Comparison of ENCODE assay signal across 20 mouse cellular contexts in genomic region chr9:72782121-72782520, GRCm38 (mm10). TPM values are rescaled to one million over a fixed set of nuclear protein-coding genes. Genes with fewer than 3 reads are reported as not detected.
A peak's percentile ranks its signal among the peaks of the same experiment; 100 is the strongest.
DNase-seq lines count a peak whose midpoint lies in the region; ATAC-seq and TF ChIP-seq lines count a peak whose summit lies in the region.
"Had no signal": no experiment of that assay in that cellular context is flagged by ENCODE, and none has a peak within 500 bp of the region (broad histone marks: within the 10 kb centered on the region; RNA-seq: fewer than 3 reads in every experiment).

No protein-coding gene starts in this region.

- 17% methylated on average over 8 of the region's 8 CpGs for WGBS in heart, embryonic 10.5 days
- WGBS in heart, adult 2 months, result 36% methylated on average over 8 of the region's 8 CpGs
- 30% methylated on average over 8 of the region's 8 CpGs for WGBS in kidney, embryonic 15.5 days
- WGBS in limb, embryonic 12.5 days, result 18% methylated on average over 8 of the region's 8 CpGs

- TF ChIP-seq EP300 in heart, adult 2 months (IDR thresholded peaks at IDR 0.05; ENCODE audit: insufficient read depth, low read depth, low read length), result no peak

- peak overlapping the region; percentile 88 for H3K27ac ChIP-seq in heart, embryonic 10.5 days
- H3K27ac ChIP-seq in heart, adult 2 months, result no peak overlapping the region
- no peak overlapping the region for H3K27ac ChIP-seq in kidney, embryonic 15.5 days
- no peak overlapping the region for H3K27ac ChIP-seq in limb, embryonic 12.5 days
- H3K27ac ChIP-seq: kidney, postnatal 0 days; liver, embryonic 14.5 days; neural tube, embryonic 13.5 days had no signal

- TF ChIP-seq CTCF in heart, adult 2 months (IDR thresholded peaks at IDR 0.05), result no peak

- no peak overlapping the region for H3K9ac ChIP-seq in heart, adult 2 months (ENCODE audit: low read depth, low read length)
- H3K9ac ChIP-seq in kidney, embryonic 15.5 days, result no peak overlapping the region
- no peak overlapping the region for H3K9ac ChIP-seq in limb, embryonic 12.5 days (replicated peaks)
- H3K9ac ChIP-seq: liver, embryonic 14.5 days; lung, embryonic 14.5 days; neural tube, embryonic 13.5 days had no signal

- no peak for TF ChIP-seq POLR2A in heart, adult 2 months (IDR thresholded peaks at IDR 0.05; ENCODE audit: insufficient read depth, low read depth, low read length)

- no peak overlapping the region for H3K4me2 ChIP-seq in kidney, embryonic 15.5 days
- peak overlapping the region; percentile 15; the same call in 1 of the 2 replicates for H3K4me2 ChIP-seq in limb, embryonic 12.5 days
- H3K4me2 ChIP-seq: lung, embryonic 14.5 days; neural tube, embryonic 13.5 days had no signal

- no peak for DNase-seq in heart, embryonic 10.5 days (ENCODE audit: low spot score)
- no peak for DNase-seq in heart, adult 2 months
- DNase-seq in kidney, adult 18-20 months, result no peak
- no peak for DNase-seq in testis, postnatal 14 days (ENCODE audit: low spot score)
- DNase-seq: adrenal gland, postnatal 10 days; cerebellum, adult 18-20 months; cerebellum, postnatal 14 days; gastrocnemius, postnatal 36 days; left cerebral cortex, postnatal 4 days; lung, embryonic 14.5 days; lung, postnatal 36 days; midbrain, embryonic 14.5 days; thymus, postnatal 36 days had no signal

- peaks cover 46% of the 10 kb centered on the region for H3K4me1 ChIP-seq in heart, embryonic 10.5 days
- no peaks in the 10 kb centered on the region for H3K4me1 ChIP-seq in heart, adult 2 months (ENCODE audit: control insufficient read depth, insufficient read depth, low read length)
- peaks cover 35% of the 10 kb centered on the region for H3K4me1 ChIP-seq in kidney, embryonic 15.5 days
- H3K4me1 ChIP-seq in limb, embryonic 12.5 days (replicated peaks), result peaks cover 30% of the 10 kb centered on the region

- 0 out of 2 replicates have a peak, but pooled peaks have one; percentile 19 for ATAC-seq in kidney, embryonic 15.5 days (replicated peaks; ENCODE audit: low FRiP score)
- ATAC-seq in limb, embryonic 12.5 days (ENCODE audit: insufficient number of reproducible peaks, insufficient read depth, low FRiP score, low TSS enrichment, low read depth), result no peak
- ATAC-seq in frontal cortex, adult (ENCODE audit: low TSS enrichment), result no peak
- ATAC-seq: intestine, postnatal 0 days had no signal

- H3K27me3 ChIP-seq in heart, embryonic 10.5 days (ENCODE audit: insufficient read depth, poor library complexity, severe bottlenecking), result no peaks in the 10 kb centered on the region
- no peaks in the 10 kb centered on the region for H3K27me3 ChIP-seq in heart, adult 2 months (ENCODE audit: control insufficient read depth, insufficient read depth, low read length)
- no peaks in the 10 kb centered on the region for H3K27me3 ChIP-seq in kidney, embryonic 15.5 days
- peaks cover 33% of the 10 kb centered on the region for H3K27me3 ChIP-seq in limb, embryonic 12.5 days
- H3K27me3 ChIP-seq: neural tube, embryonic 13.5 days had no signal

- intact Hi-C loops in heart, adult 2 months (cut with DNase I), result no loop called here

- no peaks in the 10 kb centered on the region for H3K79me2 ChIP-seq in heart, adult 2 months (replicated peaks; ENCODE audit: control insufficient read depth, insufficient read depth, low read length)

- no peaks in the 10 kb centered on the region; the same call in 1 of the 2 replicates for H3K36me3 ChIP-seq in heart, embryonic 10.5 days
- no peaks in the 10 kb centered on the region for H3K36me3 ChIP-seq in heart, adult 2 months (ENCODE audit: control insufficient read depth, insufficient read depth, low read length)
- no peaks in the 10 kb centered on the region for H3K36me3 ChIP-seq in kidney, embryonic 15.5 days
- H3K36me3 ChIP-seq in limb, embryonic 12.5 days, result no peaks in the 10 kb centered on the region
- H3K36me3 ChIP-seq: neural tube, embryonic 13.5 days had no signal

- peak overlapping the region; percentile 49 for H3K4me3 ChIP-seq in heart, embryonic 10.5 days
- H3K4me3 ChIP-seq in heart, adult 2 months, result no peak overlapping the region
- H3K4me3 ChIP-seq in kidney, embryonic 15.5 days (replicated peaks), result no peak overlapping the region
- H3K4me3 ChIP-seq in limb, embryonic 12.5 days (replicated peaks), result no peak overlapping the region
- H3K4me3 ChIP-seq: neural tube, embryonic 13.5 days had no signal

- H3K9me3 ChIP-seq in heart, embryonic 10.5 days, result no peaks in the 10 kb centered on the region
- H3K9me3 ChIP-seq in kidney, embryonic 15.5 days (replicated peaks), result no peaks in the 10 kb centered on the region
- H3K9me3 ChIP-seq in limb, embryonic 12.5 days, result no peaks in the 10 kb centered on the region
- H3K9me3 ChIP-seq: neural tube, embryonic 13.5 days had no signal

RNA-seq across cellular contexts. Expression of gene Prtg, which starts 24.6 kb away (rescaled TPM):
- polyA plus RNA-seq in heart, embryonic 10.5 days (2016; fragmentation: Nextera tagmentation; extraction: Ambion mirVana), result 7.6 and 11.1 TPM in 2 replicates
- under 1 TPM; 0.02 to 0.05 TPM for total RNA-seq in heart, adult 2 months (2021)
- polyA plus RNA-seq in heart, adult 2 months (2012; rRNA removed), result 0.12 and 0.27 TPM in 2 replicates
- 2.1 and 2.6 TPM in 2 replicates for polyA plus RNA-seq in kidney, embryonic 15.5 days (2015; fragmentation: Nextera tagmentation; extraction: Ambion mirVana)
- polyA plus RNA-seq in limb, embryonic 12.5 days (2016; fragmentation: Nextera tagmentation; extraction: Ambion mirVana), result 0.91 and 0.95 TPM in 2 replicates
